Mouse (Mus musculus) C2C12 (cell line): Measurements from ENCODE around the gene Kctd13.

Source experiments
- CEBPB ChIP-seq: IDR thresholded peaks from one replicate; pipeline ENCODE4 v1.6.1; 2011; ENCODE audit warnings: low read depth, mild to moderate bottlenecking, control low read depth, moderate library complexity
- CTCF ChIP-seq: IDR thresholded peaks from one replicate; pipeline ENCODE4 v1.5.1; 2011; ENCODE audit not compliant: control insufficient read depth, insufficient read depth, insufficient read length
- MAX ChIP-seq: IDR thresholded peaks from one replicate; pipeline ENCODE4 v1.6.1; 2011; ENCODE audit warnings: mild to moderate bottlenecking, control low read depth
- MYOD1 ChIP-seq: IDR thresholded peaks from one replicate; pipeline ENCODE4 v1.6.1; 2011; ENCODE audit warnings: low read depth; ENCODE audit not compliant: control insufficient read depth, insufficient read length
- MYOG ChIP-seq: IDR thresholded peaks from one replicate; pipeline ENCODE4 v1.6.1; 2011; ENCODE audit not compliant: control insufficient read depth, insufficient read length; ENCODE audit errors: extremely low read depth
- USF1 ChIP-seq: IDR thresholded peaks from one replicate; pipeline ENCODE4 v1.6.1; 2011; ENCODE audit warnings: low read depth, mild to moderate bottlenecking, control low read depth, moderate library complexity

GRCm38 (mm10) chr7:126978841-126979240 lies 50.2 kb downstream of the Kctd13 start:
- TF ChIP-seq CTCF = no peak
- no peak for TF ChIP-seq USF1
- TF ChIP-seq MAX = no peak
- no peak for TF ChIP-seq MYOG
- no peak for TF ChIP-seq CEBPB
- no peak for TF ChIP-seq MYOD1
